Mouse (Mus musculus): Measurements from ENCODE around the gene Arhgap30. TPM values are rescaled to one million over a fixed set of nuclear protein-coding genes. Genes with fewer than 3 reads are reported as not detected.
A peak's percentile ranks its signal among the peaks of the same experiment; 100 is the strongest.

The Arhgap30 gene
- polyA plus RNA-seq, 1 experiment = 141 TPM

DNA sequence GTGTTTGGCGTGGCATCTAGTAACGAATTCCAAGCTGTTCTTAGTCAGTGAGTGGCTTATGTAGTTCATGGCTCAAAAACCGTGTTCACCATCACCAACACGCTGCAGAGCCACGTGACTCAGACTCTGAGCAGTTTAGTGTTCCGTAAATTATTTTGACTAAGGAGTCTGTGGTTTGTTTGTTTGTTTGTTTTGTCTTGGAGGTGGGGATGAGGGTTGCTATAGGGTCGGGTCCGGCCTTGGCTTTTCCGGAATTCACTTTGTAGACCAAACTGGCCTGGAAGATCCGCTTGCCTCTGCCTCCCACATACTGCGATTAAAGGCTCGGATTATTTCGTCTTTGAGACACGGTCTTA, 42.7 kb upstream of the Arhgap30 start:
- WGBS = 2% methylated on average over 14 of the region's 14 CpGs
- no peak for TF ChIP-seq POLR2A (IDR thresholded peaks at IDR 0.05; ENCODE audit: control insufficient read depth, extremely low read depth, insufficient read depth, low read length, poor library complexity)
- TF ChIP-seq CTCF (IDR thresholded peaks at IDR 0.05; ENCODE audit: borderline replicate concordance, control insufficient read depth, extremely low read depth, insufficient read depth, low read length, poor library complexity) = no peak
- H3K27ac ChIP-seq (ENCODE audit: control insufficient read depth, insufficient read depth, low read length) = no peak overlapping the region; the same call in 1 of the 2 replicates

DNA sequence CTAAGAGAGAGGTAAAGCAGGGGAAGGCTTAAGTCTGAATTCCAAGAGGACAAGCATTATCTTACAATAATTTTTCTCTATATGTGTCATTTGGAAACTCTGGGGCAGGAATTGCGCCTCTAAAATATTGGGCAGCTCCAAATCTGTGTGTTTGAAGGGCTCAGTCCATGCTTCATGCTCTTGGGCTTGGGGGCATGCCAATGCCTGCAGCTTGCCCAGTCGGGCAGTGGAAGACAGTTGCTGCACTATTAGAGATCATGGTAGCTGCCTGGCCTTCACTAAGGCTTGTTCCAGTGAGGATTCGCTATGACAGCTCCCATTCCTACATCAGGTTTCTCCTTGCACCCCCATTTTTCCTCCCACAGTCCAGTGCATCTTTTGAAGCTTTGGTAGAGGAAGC, 40.1 kb upstream of the Arhgap30 start:
- TF ChIP-seq CTCF (IDR thresholded peaks at IDR 0.05; ENCODE audit: borderline replicate concordance, control insufficient read depth, extremely low read depth, insufficient read depth, low read length, poor library complexity) = no peak
- TF ChIP-seq POLR2A (IDR thresholded peaks at IDR 0.05; ENCODE audit: control insufficient read depth, extremely low read depth, insufficient read depth, low read length, poor library complexity) = no peak
- 87% methylated on average over 3 of the region's 3 CpGs for WGBS
- DNase-seq = no peak

More for the DNA sequence above, 42.7 kb upstream of the Arhgap30 start:
- H3K27me3 ChIP-seq (ENCODE audit: control insufficient read depth, insufficient read depth, low read length) = no peaks in the 10 kb centered on the region
- H3K36me3 ChIP-seq (ENCODE audit: control insufficient read depth, insufficient read depth, low read length) = peaks cover 16% of the 10 kb centered on the region
- no peak for DNase-seq
- peaks cover 12% of the 10 kb centered on the region for H3K4me1 ChIP-seq (replicated peaks; ENCODE audit: control insufficient read depth, insufficient read depth, low read length)
- H3K4me3 ChIP-seq (ENCODE audit: control insufficient read depth, insufficient read depth, low read length) = peak overlapping the region; percentile 87

GRCm38 (mm10) chr1:171349210-171349609, 39.5 kb upstream of the Arhgap30 start:
- no peak overlapping the region for H3K27ac ChIP-seq (ENCODE audit: control insufficient read depth, insufficient read depth, low read length)
- TF ChIP-seq CTCF (IDR thresholded peaks at IDR 0.05; ENCODE audit: borderline replicate concordance, control insufficient read depth, extremely low read depth, insufficient read depth, low read length, poor library complexity) (no peak), POLR2A (IDR thresholded peaks at IDR 0.05; ENCODE audit: control insufficient read depth, extremely low read depth, insufficient read depth, low read length, poor library complexity) (no peak)
- WGBS = 91% methylated on average over 2 of the region's 2 CpGs
- no peak for DNase-seq
- no peaks in the 10 kb centered on the region for H3K36me3 ChIP-seq (ENCODE audit: control insufficient read depth, insufficient read depth, low read length)
- H3K4me3 ChIP-seq (ENCODE audit: control insufficient read depth, insufficient read depth, low read length) = no peak overlapping the region
- no peaks in the 10 kb centered on the region for H3K27me3 ChIP-seq (ENCODE audit: control insufficient read depth, insufficient read depth, low read length)
- peaks cover 8% of the 10 kb centered on the region for H3K4me1 ChIP-seq (replicated peaks; ENCODE audit: control insufficient read depth, insufficient read depth, low read length)

More for the DNA sequence above, 40.1 kb upstream of the Arhgap30 start:
- peaks cover 12% of the 10 kb centered on the region for H3K4me1 ChIP-seq (replicated peaks; ENCODE audit: control insufficient read depth, insufficient read depth, low read length)
- H3K27me3 ChIP-seq (ENCODE audit: control insufficient read depth, insufficient read depth, low read length) = no peaks in the 10 kb centered on the region
- no peak overlapping the region for H3K4me3 ChIP-seq (ENCODE audit: control insufficient read depth, insufficient read depth, low read length)
- H3K27ac ChIP-seq (ENCODE audit: control insufficient read depth, insufficient read depth, low read length) = no peak overlapping the region
- no peaks in the 10 kb centered on the region for H3K36me3 ChIP-seq (ENCODE audit: control insufficient read depth, insufficient read depth, low read length)

DNA sequence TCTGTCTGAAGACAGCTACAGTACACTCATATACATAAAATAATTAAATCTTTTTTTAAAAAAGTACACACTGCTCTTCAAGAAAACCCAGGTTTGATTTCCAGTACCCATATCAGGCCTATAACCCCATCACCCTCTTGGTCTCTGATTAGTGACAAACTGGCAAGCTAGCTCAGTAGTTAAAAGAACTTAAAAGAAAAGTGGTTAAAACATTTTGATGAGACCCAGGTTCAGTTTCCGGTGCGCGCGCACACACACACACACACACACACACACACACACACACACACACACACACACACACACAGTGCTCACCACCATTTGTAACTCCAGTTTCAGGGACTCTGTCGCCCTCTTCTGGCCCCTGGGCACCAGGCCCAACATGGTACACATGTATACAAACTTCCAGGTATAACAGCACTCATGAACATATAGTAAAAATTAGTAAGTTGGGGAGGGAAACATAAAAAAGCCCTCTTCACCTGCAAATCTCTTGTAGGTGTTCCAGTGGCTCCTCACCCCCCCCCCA, 32.9 kb upstream of the Arhgap30 start:
- H3K4me1 ChIP-seq (replicated peaks; ENCODE audit: control insufficient read depth, insufficient read depth, low read length) = peaks cover 6% of the 10 kb centered on the region
- H3K36me3 ChIP-seq (ENCODE audit: control insufficient read depth, insufficient read depth, low read length) = peaks cover 8% of the 10 kb centered on the region; the same call in 1 of the 2 replicates
- H3K27ac ChIP-seq (ENCODE audit: control insufficient read depth, insufficient read depth, low read length) = no peak overlapping the region
- H3K4me3 ChIP-seq (ENCODE audit: control insufficient read depth, insufficient read depth, low read length) = no peak overlapping the region
- no peaks in the 10 kb centered on the region for H3K27me3 ChIP-seq (ENCODE audit: control insufficient read depth, insufficient read depth, low read length)
- 35% methylated on average over 5 of the region's 5 CpGs for WGBS
- DNase-seq = peak; percentile 53
- TF ChIP-seq POLR2A (IDR thresholded peaks at IDR 0.05; ENCODE audit: control insufficient read depth, extremely low read depth, insufficient read depth, low read length, poor library complexity) (no peak), CTCF (IDR thresholded peaks at IDR 0.05; ENCODE audit: borderline replicate concordance, control insufficient read depth, extremely low read depth, insufficient read depth, low read length, poor library complexity) (peak; percentile 61; the same call in 1 of the 2 replicates)

GRCm38 (mm10) chr1:171356814-171357213, 31.9 kb upstream of the Arhgap30 start:
- TF ChIP-seq CTCF (IDR thresholded peaks at IDR 0.05; ENCODE audit: borderline replicate concordance, control insufficient read depth, extremely low read depth, insufficient read depth, low read length, poor library complexity) (no peak), POLR2A (IDR thresholded peaks at IDR 0.05; ENCODE audit: control insufficient read depth, extremely low read depth, insufficient read depth, low read length, poor library complexity) (no peak)
- Histone ChIP-seq H3K4me1 (replicated peaks; ENCODE audit: control insufficient read depth, insufficient read depth, low read length) (peaks cover 6% of the 10 kb centered on the region), H3K4me3 (ENCODE audit: control insufficient read depth, insufficient read depth, low read length) (no peak overlapping the region), H3K27me3 (ENCODE audit: control insufficient read depth, insufficient read depth, low read length) (no peaks in the 10 kb centered on the region), H3K36me3 (ENCODE audit: control insufficient read depth, insufficient read depth, low read length) (peaks cover 8% of the 10 kb centered on the region; the same call in 1 of the 2 replicates), H3K27ac (ENCODE audit: control insufficient read depth, insufficient read depth, low read length) (no peak overlapping the region)
- no peak for DNase-seq
- 89% methylated on average over 2 of the region's 2 CpGs for WGBS

DNA sequence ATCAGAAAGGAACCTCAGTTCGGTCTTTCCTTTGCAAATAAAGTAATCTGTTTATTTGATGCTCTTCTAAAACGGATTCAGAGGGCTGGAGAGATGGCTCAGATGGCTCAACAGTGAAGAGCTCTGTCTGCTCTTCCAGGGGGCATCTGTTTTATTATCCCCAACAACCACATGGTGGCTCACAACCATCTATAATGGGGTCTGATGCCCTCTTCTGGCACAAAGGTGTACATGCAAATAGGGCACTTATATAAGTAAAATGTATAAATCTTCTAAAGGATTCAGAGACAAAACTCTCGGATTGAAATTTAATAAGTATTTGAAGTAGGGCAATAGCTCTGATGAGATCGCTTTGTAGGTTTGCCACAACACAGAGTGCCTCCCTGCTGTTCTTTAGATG, 30.3 kb upstream of the Arhgap30 start:
- 65% methylated on average over 4 of the region's 4 CpGs for WGBS
- DNase-seq = peak; percentile 48

More for the DNA sequence above, 30.3 kb upstream of the Arhgap30 start:
- Histone ChIP-seq H3K4me3 (ENCODE audit: control insufficient read depth, insufficient read depth, low read length) (no peak overlapping the region), H3K36me3 (ENCODE audit: control insufficient read depth, insufficient read depth, low read length) (peaks cover 8% of the 10 kb centered on the region; the same call in 1 of the 2 replicates), H3K4me1 (replicated peaks; ENCODE audit: control insufficient read depth, insufficient read depth, low read length) (peaks cover 6% of the 10 kb centered on the region), H3K27ac (ENCODE audit: control insufficient read depth, insufficient read depth, low read length) (no peak overlapping the region), H3K27me3 (ENCODE audit: control insufficient read depth, insufficient read depth, low read length) (no peaks in the 10 kb centered on the region)
- TF ChIP-seq CTCF (IDR thresholded peaks at IDR 0.05; ENCODE audit: borderline replicate concordance, control insufficient read depth, extremely low read depth, insufficient read depth, low read length, poor library complexity) (no peak), POLR2A (IDR thresholded peaks at IDR 0.05; ENCODE audit: control insufficient read depth, extremely low read depth, insufficient read depth, low read length, poor library complexity) (no peak)
